Mouse (Mus musculus): ENCODE measurements around the gene Krt16. TPM values are rescaled to one million over a fixed set of nuclear protein-coding genes. Genes with fewer than 3 reads are reported as not detected.
"Not testable (repeated sequence)": the region's sequence is repeated elsewhere in the genome, so short reads cannot be mapped to it uniquely, and the experiment has no call there.

Gene Krt16
- total RNA-seq, 2 experiments from 2014 or later, result not detected

DNA sequence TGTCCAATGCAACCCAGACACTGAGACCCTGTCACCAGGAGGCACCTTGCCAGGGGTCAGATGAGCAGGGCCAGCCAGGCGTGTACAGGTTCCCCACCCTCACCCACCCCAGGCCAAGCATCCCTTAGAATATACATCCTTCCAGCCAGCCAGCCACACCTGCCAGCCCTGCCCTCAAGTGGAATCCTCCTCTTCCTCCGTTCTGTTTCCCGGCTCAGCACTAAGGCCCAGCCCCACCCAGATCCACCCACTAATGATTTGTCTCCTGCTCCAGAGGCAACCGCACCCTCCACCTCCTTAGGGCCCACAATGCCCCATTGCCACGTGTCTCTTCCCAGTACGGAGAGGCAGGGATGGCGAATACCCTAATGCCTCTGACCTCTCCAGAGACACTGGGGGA lies 26.0 kb upstream of the Krt16 start:
- no peak overlapping the region for H3K27ac ChIP-seq
- no peak for TF ChIP-seq CTCF (conservative IDR thresholded peaks at IDR 0.05)
- no peak overlapping the region for H3K4me3 ChIP-seq
- DNase-seq (ENCODE audit: low spot score in 2 of 2), result no peak

DNA sequence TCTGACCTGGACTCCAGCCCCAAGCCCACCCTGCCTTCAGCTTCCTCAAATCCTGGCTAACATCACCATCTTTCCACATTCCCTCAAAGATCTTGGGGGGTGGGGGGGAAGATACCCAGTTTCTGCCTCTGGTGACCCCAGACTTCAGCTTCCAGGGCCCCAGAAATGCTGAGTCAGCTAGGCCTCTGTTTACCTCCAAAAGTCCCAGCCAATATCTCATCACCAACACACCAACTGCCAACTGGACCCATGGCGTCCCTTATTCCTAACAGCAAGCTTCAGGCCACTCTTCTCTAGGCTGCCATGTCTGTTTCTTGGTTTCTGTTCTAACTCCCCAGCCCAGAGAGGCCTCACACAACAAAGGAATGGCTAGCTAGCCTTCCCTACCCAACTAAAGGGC lies 23.2 kb upstream of the Krt16 start:
- DNase-seq (ENCODE audit: low spot score in 2 of 2), result no peak
- no peak for TF ChIP-seq CTCF (conservative IDR thresholded peaks at IDR 0.05)
- H3K4me3 ChIP-seq, result no peak overlapping the region
- no peak overlapping the region for H3K27ac ChIP-seq

GRCm38 (mm10) chr11:100269821-100270332 lies 21.2 kb upstream of the Krt16 start, which contains the start of gene Krt42:
Gene Krt42, minus strand, starts transcription at chr11:100269871.
- DNase-seq (ENCODE audit: low spot score in 2 of 2), result no peak
- no peak for TF ChIP-seq CTCF (conservative IDR thresholded peaks at IDR 0.05)
- H3K4me3 ChIP-seq, result no peak within 1 kb of the TSS
- no peak within 1 kb of the TSS for H3K27ac ChIP-seq

DNA sequence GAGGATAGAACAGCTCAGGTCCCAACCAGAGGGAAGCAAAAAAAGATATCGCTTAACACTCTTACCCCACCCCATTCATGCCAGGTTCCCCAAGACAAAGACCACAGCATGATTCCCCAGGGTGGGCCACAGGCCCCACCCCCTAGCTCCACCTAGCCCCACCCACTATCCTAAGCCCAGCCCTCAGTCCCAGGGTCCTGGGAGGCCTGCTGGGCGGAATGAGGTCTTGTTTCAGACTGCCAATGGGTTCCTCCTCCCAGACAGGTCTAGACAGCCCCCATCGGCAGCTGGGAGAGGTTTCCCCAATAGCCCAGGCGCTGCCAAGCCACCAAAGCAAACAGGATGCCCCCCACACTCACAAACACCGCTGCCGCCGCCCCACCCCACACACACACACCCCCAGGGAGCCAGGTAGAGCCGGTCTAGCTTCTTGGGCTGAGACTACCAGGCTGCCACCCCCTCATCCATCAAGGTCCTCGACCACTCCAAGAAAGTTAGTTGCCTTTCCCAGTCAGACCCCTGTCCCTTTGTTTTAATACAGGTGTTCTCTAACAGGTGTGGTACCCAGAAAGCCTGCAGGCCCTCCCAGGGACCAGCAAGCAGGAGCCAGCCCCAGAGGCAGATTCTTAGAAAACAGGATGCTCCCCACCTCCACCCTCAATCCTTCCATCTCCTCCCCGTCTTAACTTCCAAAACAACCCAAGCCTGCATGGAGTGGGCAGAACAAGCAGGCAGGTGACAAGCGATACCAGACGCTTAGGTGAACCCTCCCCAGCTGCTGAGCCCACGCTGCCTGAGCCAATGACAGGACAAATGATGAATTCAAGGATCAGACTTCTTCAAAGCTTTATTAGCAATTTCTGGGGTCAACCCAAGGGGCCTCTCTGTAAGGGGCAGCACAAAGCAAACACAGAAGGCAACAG lies 13.6 kb upstream of the Krt16 start:
- no peak overlapping the region for H3K4me3 ChIP-seq
- no peak for DNase-seq (ENCODE audit: low spot score in 2 of 2)
- TF ChIP-seq CTCF (conservative IDR thresholded peaks at IDR 0.05), result no peak
- H3K27ac ChIP-seq, result no peak overlapping the region

DNA sequence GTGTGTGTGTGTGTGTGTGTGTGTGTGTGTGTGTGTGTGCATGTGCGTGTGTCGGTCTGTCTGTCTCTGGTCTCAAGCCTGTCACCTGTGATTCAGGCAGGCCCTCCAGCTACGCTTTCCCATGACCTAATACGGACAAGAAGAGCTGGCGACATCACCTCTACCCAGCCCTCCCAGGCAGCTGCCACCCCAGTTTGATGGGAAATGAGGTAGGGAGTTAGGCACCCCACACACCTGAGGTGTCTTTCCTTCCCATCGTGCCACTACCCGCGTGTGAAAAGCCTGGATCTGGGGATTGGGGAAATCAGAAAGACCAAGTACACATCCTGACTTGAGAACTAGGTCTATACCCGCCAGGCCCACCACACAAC lies 12.5 kb upstream of the Krt16 start:
- no peak for DNase-seq (ENCODE audit: low spot score in 2 of 2)
- H3K27ac ChIP-seq, result no peak overlapping the region
- TF ChIP-seq CTCF (conservative IDR thresholded peaks at IDR 0.05), result no peak
- no peak overlapping the region for H3K4me3 ChIP-seq

- no peak within 1 kb of the TSS for H3K27ac ChIP-seq
- TF ChIP-seq CTCF (conservative IDR thresholded peaks at IDR 0.05), result no peak
- no peak for DNase-seq (ENCODE audit: low spot score in 2 of 2)
- H3K4me3 ChIP-seq, result no peak within 1 kb of the TSS
Observed at GRCm38 (mm10) chr11:100260514-100261234, 12.0 kb upstream of the Krt16 start, which contains the start of gene Krt17. Gene Krt17, minus strand, starts transcription at chr11:100261029.

DNA sequence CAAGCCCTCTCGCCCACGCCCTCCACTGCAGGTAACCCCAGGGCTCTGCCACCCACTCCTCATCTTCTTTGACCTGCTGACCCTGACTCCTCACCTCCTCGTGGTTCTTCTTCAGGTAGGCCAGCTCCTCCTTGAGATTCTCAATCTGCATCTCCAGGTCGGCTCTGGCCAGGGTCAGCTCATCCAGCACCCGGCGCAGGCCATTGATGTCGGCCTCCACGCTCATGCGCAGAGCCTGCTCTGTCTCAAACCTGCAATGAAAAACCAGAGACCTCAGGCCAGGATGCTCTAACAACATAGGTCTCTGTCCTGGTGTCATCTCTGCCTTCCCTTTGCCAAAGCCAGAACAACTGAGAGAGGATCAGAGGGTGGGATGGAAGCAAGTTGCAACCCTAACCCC lies 10.4 kb upstream of the Krt16 start:
- no peak for DNase-seq (ENCODE audit: low spot score in 2 of 2)
- no peak for TF ChIP-seq CTCF (conservative IDR thresholded peaks at IDR 0.05)
- Histone ChIP-seq H3K4me3 (no peak overlapping the region), H3K27ac (no peak overlapping the region)

- TF ChIP-seq CTCF (conservative IDR thresholded peaks at IDR 0.05), result no peak
- H3K4me3 ChIP-seq, result no peak overlapping the region
- DNase-seq (ENCODE audit: low spot score in 2 of 2), result no peak
Observed at GRCm38 (mm10) chr11:100257967-100258366, 9.3 kb upstream of the Krt16 start.

GRCm38 (mm10) chr11:100255514-100255913 lies 6.8 kb upstream of the Krt16 start:
- no peak for TF ChIP-seq CTCF (conservative IDR thresholded peaks at IDR 0.05)
- Histone ChIP-seq H3K27ac (no peak overlapping the region), H3K4me3 (no peak overlapping the region)
- DNase-seq (ENCODE audit: low spot score in 2 of 2), result no peak

More at GRCm38 (mm10) chr11:100257967-100258366, 9.3 kb upstream of the Krt16 start:
- H3K27ac ChIP-seq, result no peak overlapping the region

GRCm38 (mm10) chr11:100254360-100255090 lies 5.8 kb upstream of the Krt16 start:
- DNase-seq (ENCODE audit: low spot score in 2 of 2), result no peak
- no peak overlapping the region for H3K27ac ChIP-seq
- TF ChIP-seq CTCF (conservative IDR thresholded peaks at IDR 0.05), result no peak
- no peak overlapping the region for H3K4me3 ChIP-seq

DNA sequence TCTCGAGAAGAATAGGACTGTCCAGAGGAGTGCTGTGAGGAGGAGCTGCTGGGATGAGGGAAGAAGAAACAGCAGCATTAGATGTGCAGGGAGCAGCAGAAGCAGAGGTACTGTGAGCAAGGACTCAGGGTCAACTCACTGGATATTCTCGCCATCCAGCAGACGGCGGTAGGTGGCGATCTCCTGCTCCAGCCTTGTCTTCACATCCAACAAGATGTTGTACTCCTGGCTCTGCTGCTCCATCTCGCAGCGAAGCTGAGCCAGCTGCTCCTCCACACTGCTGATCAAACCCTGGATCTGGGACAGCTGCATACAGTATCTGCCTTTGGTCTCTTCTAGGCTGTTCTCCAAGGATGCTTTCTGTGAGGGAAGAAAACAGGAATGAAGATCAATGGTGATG lies 2.2 kb downstream of the Krt16 start:
- H3K4me3 ChIP-seq; H3K27ac ChIP-seq; DNase-seq (ENCODE audit: low spot score in 2 of 2): not testable (repeated sequence)

GRCm38 (mm10) chr11:100240272-100240671 lies 8.4 kb downstream of the Krt16 start:
- not testable (repeated sequence) for DNase-seq (ENCODE audit: low spot score in 2 of 2); H3K4me3 ChIP-seq; H3K27ac ChIP-seq

GRCm38 (mm10) chr11:100221741-100222140 lies 27.0 kb downstream of the Krt16 start:
- DNase-seq (ENCODE audit: low spot score in 2 of 2), result no peak
- Histone ChIP-seq H3K27ac (no peak overlapping the region), H3K4me3 (no peak overlapping the region)
- TF ChIP-seq CTCF (conservative IDR thresholded peaks at IDR 0.05), result no peak

All from layer of hippocampus, adult 2 months (tissue).